Mouse (Mus musculus): Measurements from ENCODE around the gene Lyg1.

DNA sequence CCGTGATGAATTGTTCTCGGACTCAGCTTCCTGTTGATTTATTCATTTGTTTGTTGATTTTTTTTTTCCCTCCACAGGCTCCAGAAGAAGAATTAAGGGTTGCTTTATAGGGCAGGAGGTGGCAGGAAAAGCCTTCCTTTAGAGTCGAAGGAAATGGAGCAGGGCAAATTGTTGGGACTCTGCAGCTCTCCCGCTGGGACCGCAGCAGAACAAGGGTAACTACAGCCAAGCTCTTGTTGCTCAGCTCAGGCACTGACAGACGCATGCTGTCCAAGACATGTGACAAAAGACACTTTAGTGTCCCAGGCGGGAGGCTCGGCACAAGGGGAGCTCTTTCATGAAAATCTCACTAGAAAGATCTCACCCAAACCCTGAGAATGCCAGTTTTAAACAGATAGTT, 35.0 kb downstream of the Lyg1 start:
- no peak for TF ChIP-seq CTCF (IDR thresholded peaks at IDR 0.05)
- no peak for TF ChIP-seq EP300 (IDR thresholded peaks at IDR 0.05)
